Mouse (Mus musculus) ovary, postnatal 10 days (tissue): ENCODE results near the gene Ntrk1.

Experiments used
- DNase-seq: peaks from one replicate; pipeline ENCODE4 v3.0.0; 2022; ENCODE audit warnings: low spot score

Ntrk1 gene

DNA sequence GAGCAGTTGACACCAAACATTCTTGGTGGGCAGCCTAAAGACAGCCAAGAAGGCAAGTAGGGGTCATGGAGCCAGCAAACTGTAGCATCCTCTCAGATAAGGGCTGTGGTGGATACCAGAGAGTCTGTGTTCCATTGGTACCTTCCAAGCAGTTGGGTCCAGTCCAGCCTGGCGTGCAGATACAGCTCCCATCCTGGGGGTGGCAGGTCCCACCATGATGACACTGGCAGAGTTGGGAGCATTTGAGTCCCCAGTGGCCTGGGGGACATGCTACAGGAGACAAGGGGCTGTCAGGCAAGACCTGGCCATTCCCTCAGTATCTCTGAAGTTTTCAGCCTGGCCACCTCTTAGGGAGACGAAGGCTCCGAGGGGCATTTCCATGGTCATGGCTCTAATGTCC is 42.4 kb downstream of the Ntrk1 start:
- no peak for DNase-seq

DNA sequence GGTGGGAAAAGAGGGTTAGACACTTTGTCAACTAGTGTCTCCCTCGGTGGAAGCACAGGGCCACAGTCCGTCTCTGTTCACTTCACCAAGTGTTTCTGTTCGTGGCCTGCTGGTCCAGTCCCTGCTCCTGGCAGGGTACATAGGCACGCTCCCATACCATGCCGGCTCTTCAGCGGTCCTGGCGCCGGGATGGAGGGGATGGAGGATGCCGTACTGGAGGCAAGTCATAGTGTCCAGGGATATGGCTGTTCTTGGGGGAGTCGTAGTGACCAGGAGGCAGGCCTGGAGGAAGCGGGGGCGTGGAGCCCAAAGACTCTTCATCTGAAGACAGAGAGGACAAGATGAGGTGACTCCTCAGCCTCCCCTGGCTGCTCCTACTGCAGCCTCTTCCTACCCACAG is 45.0 kb downstream of the Ntrk1 start:
- no peak for DNase-seq

DNA sequence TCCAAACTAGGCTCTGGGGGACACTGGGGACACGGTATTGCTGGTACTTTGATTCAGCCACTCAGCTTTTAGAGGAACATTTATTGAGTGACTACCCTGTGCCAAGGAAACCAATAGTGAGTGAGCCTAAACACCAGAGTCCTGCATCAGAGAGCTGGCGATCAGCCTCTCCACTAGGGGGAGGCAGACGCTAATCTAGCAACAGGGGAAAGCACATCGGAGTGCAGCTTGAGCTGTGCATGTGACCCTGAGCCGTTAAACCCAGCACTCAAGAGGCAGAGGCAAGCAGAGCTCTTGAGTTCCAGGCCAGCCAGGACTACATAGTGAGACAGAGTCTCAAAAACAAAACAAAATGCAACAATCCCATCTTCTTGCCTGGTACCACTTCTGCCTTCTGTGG is 45.9 kb downstream of the Ntrk1 start:
- no peak for DNase-seq

DNA sequence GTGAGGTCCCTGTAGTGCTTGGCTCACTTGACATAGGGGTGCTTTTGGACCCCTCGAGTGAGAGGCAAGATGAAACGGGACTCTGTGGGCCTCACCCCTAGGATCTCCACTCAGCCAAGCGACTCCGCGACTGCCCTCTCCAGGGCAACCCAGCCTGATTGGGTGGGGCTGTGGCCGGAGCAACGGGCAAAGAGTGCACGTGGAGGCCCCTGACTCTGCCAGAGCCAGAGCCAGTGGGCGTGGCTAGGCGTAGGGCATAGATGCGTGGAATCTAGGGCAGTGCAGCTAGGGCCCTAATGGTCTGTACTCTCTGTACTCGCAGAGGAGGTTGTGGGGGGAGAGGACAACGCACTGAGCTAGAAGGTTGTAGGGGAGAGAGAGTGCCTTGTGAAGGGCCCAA is 46.5 kb downstream of the Ntrk1 start, which contains the start of gene Lrrc71:
Gene Lrrc71 (minus strand): TSS at position 195 of the 400 bp plus-strand sequence.
- no peak for DNase-seq

DNA sequence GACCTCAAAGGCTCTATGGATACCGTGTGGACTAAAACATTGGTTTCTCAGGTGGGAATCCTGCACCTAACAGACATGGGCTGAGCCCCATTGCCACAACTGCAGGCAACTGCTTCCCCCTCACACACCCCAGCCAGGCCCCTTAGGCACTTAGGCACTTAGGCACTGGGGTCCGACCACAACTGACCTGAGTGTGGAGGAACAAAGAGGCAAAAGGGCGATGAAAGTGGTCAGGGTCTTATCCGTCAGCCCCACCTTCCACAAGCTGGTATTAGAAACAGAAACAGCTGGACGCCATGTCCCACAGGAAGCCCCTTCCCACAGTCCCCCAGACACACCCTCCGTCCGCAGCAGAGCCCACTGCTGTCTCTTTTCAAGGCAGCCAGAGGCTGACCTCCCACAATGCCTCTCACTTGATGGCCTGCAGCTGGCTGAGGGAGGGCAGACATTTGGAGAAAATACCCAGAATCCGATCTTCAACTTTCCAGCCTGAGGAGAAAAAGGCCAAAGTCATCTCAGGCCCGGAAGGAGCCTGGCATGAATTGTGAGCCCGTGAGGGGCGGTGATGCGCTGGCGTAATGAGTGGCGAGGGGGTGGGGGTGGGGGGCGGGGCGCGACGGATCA is 49.8 kb downstream of the Ntrk1 start:
- no peak for DNase-seq

DNA sequence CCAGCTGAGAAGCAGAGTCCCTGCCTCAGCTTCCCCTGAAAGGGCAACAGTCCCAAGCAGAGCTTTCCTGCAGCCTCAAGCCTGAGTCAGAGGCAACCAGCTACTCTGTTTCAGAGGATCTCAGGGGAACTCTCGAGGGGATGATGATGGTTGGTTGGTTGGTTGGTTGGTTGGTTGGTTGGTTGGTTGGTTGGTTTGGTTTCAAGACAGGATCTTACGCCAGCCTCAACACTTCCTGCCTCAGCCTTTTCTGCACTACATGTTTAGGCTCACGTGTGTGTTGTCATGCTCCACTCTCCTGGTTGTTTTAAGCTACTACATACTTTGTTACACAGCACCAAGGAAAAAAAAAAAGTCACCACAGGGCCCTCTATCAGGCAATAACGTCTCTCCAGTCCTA is 51.0 kb downstream of the Ntrk1 start:
- DNase-seq, result no peak

DNA sequence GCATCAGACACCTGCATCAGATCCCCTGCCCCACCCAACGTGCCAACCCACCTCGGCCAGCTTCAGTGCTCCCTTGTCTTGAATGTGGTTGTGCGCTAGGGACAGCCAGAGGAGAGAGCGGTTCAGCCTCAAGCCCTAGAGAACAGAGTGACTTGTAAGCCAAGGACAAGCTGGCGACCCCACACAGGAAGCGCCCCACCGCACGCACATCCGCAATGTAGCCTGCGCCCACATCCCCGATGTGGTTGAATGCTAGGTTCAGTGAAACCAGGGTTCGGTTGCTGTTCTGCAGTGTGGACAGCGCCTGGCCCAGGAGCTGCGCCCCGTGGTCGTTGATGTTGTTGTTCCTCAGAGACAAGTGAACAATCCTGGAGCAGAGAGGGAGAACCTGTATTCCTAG is 52.2 kb downstream of the Ntrk1 start:
- no peak for DNase-seq

DNA sequence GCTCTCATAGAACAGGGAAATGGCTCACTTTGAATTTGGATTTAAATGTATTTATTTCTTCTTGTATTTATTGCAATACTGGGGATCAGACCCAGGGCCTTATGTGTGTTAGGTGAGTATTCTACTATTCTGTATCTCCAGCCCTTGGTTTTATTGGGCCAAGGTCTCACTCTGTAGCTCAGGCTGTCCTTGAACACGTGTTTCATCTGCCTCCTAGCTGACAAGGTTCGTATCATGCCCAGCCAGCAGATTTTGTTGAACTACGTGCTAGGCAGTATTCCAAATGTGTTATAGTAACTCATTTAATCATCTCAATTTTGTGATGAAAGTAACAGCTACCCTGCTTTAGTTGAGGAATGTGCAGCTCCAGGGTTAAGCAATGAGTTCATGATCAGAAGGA is 52.9 kb downstream of the Ntrk1 start:
- no peak for DNase-seq

DNA sequence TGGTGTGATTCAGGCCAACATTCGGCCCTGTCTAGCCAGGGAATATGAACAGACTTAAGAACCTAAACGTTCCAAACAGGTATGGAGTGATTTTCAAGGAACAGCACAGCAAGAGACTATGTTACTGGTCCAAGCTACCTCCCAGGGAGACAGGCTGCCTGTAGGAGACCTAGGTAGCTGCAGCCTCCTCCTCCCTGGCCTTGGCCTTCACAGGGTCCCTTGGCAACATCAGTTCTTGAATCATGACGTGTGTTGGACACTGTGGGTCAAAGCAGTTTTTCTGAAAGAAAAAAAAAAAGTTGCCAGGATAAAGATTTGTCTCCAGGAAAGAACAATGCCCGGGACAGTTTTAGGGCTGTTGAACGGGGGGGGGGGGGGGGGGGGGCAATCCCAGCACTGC is 56.1 kb downstream of the Ntrk1 start:
- DNase-seq, result no peak

DNA sequence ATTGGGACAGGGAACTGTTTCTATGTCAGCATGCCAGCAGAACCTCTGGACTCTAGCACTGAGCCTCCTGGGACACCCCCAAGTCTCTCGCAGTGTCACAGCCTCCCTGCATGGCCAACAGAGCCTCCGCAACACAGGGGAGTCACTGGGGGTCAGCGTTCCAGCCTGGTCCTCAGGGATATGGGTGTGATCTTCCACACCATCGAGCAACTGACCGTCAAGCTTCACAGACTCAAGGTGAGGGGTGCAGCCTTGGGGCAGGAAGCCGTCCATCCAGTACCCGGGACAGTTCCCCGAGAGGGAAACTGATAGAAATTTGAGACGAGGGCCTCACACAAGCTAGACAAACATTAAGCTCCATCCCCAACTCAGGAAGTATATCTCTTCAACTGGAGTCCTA is 59.6 kb downstream of the Ntrk1 start:
- no peak for DNase-seq

DNA sequence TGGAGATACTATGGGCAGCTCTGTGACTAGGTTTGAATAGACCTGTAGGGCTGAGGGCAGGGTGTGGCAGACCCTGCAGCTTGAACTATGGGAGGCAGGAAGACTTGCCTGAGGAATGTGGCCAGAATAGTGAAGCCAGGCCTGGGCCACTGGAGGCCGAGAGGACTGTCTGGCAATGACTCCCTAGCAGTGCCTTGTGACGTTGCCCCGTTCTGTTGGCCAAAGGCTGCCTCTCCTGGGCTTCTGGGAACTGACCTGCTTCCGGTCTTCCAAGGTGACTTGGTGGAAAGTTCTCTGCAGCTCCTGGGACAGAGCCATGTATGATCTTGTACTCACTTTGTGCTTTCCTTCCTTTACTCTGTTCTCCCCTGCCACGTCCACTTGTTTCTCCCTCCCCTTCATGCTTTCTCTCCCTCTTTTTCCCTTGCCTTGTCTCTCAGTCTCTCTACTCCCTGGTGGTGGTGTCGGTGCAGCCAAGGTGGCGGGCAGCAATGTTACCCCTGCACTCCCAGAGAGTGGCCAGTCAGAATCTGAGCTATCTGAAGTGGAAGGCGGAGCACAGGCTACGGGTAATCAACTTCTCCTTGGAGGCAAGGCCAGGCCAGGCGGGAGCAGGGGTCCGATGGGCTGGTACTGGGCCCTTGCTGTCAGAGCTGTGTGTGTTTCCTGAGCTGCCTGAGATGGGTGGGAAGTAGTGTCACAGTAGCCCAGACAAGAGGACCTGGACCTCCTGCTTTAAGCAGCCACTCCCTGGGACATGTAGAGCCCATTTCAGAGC is 60.8 kb downstream of the Ntrk1 start:
- DNase-seq, result no peak

DNA sequence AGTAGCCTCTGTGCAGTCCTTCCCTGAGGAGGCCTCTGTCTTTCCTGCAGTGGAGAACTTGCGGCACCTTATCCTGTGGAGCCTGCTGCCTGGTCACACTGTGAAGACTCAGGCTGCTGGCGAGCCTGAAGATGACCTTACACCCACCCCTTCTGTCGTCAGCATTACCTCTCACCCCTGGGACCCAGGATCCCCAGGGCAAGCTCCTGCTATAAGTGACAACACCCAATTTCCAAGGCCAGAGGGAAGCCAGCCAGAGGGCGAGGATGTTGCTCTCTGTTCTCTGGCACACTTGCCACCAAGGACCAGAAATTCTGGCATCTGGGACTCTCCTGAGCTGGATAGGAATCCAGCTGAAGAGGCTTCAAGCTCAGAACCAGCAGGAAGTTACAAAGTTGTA is 61.9 kb downstream of the Ntrk1 start:
- no peak for DNase-seq

DNA sequence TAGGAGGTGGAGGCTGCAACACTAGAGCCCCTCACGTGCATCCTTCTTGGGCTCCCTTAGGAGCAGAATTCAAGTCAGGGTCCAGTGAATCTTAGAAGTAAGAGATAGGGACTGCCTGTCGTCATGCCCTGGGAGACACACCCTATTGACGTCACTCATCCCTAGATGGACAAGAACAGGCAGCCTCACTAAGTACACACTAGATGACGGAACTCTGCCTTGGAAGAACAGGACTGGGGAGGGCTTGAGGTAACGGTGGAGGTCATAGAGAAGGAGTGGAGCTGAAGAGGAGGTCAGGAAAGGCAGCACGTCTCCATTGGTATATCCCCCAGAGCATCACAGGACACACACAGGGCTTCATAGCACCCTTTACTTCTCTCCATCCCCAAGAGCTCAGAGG is 66.3 kb downstream of the Ntrk1 start:
- no peak for DNase-seq
